Mouse (Mus musculus) left cerebral cortex, postnatal 14 days (tissue): ENCODE results near the gene 1810024B03Rik. TPM values are rescaled to one million over a fixed set of nuclear protein-coding genes. Genes with fewer than 3 reads are reported as not detected.
A peak's percentile ranks its signal among the peaks of the same experiment; 100 is the strongest.
"Not testable (repeated sequence)": the region's sequence is repeated elsewhere in the genome, so short reads cannot be mapped to it uniquely, and the experiment has no call there.

Experiments
- DNase-seq, 2 experiments: peaks; one replicate each; pipeline ENCODE4 v3.0.0; 2021 to 2022; ENCODE audit warnings: low spot score in 2 of 2, mixed read lengths in 1 of 2
- intact Hi-C: fragments of 180-260 bp; cut with DNase I; formaldehyde crosslinking; loops from one replicate; pipeline ENCODE4 v1.15.1; 2025
- total RNA-seq, 2 experiments: library from RNA; stranded (reverse); gene quantifications; 2 replicates each; pipeline ENCODE4 v1.2.3; 2021

The 1810024B03Rik gene
- total RNA-seq, 2 experiments from 2014 or later, result 0.33 to 0.36 TPM

DNA sequence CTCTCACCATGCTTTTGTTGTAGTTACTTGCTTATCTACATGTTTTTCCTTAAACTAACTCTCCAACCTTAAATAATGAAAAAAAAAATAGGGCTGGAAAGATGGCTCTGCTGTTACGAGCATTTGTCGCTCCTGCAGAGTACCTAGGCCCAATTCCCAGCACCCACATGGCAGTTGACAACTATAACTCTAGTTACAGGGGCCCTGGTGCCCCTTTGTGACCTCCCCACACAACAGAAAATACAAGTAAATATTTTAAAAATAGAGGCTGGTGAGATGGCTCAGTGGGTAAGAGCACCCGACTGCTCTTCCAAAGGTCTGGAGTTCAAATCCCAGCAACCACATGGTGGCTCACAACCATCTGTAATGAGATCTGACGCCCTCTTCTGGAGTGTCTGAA lies 2.1 kb downstream of the 1810024B03Rik start:
- intact Hi-C loops, result loop anchor here (1.0 to 10.0 kb wide), 3 partner anchors 40 to 181 kb away; partner anchors contain the start of gene Blvra
- not testable (repeated sequence) for DNase-seq

DNA sequence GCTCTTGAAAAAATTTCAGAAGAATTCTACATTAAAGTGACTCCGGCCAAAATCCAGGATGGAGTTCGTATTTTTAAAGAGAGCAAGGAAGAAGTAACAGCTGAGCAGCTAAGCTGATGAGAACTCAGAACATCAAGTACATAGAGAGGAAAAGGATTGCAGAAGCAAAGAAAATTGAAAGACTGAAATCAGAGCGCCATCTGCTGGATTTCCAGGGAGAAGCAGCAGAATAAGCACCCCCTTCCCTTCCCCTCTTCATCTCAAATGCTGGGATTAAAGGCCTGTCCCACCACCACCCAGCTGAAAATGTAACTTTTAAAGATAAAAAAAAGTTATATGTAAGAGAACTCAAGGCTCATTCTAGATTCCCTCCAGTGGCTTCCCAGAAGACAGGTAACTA lies 3.1 kb downstream of the 1810024B03Rik start:
- peak; percentile 41 to 75 for DNase-seq
- intact Hi-C loops, result loop anchor here (1.0 to 10.0 kb wide), 3 partner anchors 39 to 180 kb away; partner anchors contain the start of gene Blvra

DNA sequence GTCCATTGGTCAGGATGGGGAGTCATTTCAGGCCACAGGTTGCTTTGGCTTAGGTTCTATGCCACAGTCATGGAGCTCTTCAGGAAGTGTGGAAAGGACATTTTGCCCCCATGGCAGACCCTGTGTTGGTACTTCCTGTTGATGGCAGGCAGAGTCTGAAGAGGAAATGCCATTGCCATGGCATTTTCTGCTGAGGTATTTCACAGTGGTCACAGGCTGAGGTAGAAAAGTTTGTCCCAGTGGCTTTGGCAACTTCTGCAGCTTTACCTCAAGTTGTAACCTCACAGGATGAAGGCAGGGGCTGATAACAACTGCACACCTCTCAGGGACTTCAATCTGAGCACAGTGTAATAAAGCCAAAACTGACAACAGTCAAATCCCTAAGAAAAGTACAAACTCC lies 18.5 kb downstream of the 1810024B03Rik start:
- DNase-seq, result no peak
- intact Hi-C loops, result no loop called here

DNA sequence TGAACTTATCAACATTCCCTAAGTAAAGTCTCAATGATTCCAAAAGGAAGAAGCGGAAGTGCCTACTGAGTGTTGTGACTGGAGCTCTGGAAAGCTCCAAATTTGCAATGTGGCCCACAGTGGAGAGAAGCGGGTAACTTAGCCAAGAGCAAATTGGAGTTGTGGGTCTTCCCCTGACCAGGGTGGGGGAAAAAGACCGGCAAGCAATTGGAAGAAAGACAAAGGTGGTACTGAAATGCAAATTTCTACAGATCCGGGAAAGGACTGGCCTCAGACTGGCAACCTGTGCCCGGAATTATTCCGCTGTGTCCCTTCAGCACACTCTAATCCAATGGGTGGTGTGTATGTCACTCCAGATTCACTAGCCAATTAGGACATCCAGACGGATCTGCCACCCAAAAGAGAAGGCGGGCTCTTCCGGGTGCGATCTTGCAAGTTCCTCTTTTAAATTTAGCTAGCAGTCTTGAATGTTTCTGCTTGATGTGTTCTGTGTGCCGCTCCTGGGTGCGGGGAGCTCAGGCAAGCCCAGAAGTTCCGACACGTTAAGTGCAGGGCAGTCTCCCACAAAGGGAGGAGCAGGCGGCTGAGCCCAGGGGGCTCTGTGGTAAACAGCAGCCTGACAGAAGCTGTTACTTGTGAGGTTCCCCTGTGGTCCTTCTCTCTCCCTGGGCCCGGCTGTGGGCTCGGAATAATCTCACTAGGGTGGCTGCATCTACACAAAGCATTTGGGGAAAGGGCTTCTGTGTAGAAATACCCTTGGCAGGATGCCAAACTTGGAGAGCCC lies 25.3 kb downstream of the 1810024B03Rik start:
- DNase-seq, result peak; percentile 83 to 94
- intact Hi-C loops, result no loop called here

DNA sequence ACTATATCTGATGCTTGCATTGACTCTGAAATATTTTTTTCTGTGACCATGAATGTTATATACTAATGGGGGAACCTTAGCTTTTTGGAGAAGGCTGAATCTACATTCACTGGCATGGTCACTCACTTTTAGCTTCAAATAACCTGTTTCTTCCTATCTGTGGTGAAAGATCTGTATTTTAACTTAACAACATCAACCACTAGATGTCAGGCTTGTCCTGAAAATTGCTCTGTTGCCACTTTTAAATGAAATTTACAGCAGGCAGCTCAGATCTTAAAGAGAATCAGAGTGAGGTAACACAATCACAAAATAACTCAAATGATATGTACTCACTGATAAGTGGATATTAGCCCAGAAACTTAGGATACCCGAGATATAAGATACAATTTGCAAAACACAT lies 41.8 kb downstream of the 1810024B03Rik start:
- intact Hi-C loops, result loop anchor here (1.0 kb wide), 1 partner anchor 39 kb away; no protein-coding TSS in a partner anchor
- DNase-seq, result peak; percentile 36 to 74

DNA sequence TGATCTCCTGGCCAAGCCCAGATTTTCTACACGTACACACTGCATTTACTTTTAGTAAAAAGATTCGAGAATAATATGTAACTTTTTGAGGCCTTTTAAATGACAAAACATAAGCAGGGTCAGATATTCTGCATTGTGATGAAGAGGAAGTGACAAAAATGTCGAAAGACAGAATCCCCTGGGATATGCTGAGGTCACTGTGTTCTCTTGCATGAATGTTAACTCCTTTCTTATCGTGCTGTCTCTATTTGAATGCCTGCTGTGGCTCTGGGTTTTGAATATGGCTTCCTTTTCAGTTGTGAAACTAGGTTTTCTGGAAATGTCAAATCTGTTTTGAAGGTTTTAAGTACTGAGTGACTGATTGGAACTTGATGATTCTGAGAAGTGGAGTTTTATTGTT lies 42.4 kb downstream of the 1810024B03Rik start:
- intact Hi-C loops, result loop anchor here (1.0 kb wide), 1 partner anchor 40 kb away; no protein-coding TSS in a partner anchor

DNA sequence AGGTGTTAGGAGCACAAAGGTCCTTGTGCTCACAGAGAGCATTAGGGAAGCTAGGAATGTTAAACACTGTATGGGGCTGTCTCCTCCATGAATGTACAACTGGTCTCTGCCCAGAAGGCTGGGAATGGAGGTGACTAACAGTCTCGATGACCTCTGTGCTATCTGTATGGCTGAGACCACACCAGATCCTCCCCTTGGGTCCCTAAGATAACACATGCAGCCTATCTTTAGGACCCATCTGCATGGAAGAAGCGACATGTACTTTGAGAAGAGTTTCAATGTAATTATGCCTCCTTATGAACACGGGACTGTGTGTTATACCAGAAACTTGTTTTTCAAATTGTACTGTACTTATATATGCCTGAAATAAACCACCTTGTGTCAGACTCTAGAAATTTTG lies 62.4 kb downstream of the 1810024B03Rik start:
- no peak for DNase-seq
- intact Hi-C loops, result no loop called here

More for the DNA sequence above, 42.4 kb downstream of the 1810024B03Rik start:
- no peak for DNase-seq

DNA sequence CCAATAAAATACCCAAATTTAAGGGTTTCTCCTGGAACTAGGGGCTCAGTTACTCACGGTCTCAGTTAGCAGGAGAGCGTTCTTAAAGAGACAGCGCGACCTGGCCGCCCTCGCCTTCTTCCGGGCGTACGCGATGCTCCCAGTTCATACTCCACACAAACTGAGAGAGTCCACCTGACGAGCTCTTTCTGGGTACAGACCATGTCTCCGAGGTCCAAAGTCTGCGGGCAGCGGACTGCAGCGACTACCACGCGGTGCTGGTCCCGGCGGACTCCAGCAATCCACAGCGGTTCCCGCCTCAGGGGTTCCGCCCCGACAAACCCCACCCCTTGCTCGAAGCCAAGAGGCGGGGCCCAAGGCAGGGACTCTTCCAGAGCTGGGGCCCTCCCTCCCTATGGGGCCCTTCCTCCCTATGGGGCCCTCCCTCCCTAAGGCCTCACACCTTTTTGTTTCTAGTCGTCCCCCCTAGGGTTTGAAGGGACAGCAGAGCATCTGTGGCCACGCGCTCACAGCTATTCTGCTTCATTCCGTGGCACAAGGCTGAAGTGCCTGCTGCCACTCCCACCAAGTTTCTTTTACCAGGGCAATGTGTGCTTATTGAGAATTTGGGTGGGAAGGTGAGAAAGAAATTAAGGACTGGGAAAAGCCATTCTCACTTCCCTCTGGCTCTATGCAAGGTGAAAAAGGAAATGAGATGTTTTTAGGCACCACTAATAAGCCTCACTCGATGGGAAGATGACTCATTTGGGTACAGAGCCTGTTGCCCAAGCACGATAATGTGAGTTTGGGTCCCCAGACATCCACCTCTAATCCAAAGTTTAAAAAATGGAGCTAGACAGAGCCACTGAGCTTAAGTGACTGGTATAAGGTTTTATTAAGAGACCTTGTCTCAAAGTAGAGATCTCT lies 64.7 kb downstream of the 1810024B03Rik start, which contains the start of gene Itpripl1:
Itpripl1 (minus strand) TSS at position 285 of the 906 bp plus-strand sequence.
- intact Hi-C loops, result no loop called here
- peak in 1 of 2 experiments; percentile 45 for DNase-seq

DNA sequence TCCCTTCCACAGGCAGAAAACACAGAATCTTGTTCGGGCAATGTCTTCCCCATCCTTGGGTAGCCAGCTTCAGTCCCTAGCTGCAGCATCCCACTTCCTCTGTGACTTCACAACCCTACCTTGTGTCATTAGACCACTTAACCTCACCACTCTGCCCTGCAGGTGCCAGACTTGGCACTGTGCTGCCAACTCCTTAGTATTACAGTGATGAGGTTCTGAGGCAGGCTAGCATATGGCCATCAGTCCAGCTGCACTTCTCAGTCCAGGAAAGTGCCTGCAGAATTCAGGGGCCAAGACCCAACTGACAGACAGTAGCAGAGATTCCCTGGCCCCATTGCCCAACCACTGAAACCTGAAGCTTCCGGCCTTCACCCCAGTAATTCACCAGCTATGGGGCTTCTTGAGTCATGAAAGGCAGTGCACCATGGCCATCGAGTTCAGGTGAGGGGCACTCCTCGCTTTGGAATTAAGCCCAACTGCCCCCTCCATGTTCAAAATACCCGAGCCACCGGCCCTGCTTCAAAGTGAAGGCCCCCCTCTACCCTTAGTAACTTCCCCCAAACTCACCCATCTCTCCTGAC lies 65.4 kb downstream of the 1810024B03Rik start:
- no peak for DNase-seq
- intact Hi-C loops, result no loop called here

DNA sequence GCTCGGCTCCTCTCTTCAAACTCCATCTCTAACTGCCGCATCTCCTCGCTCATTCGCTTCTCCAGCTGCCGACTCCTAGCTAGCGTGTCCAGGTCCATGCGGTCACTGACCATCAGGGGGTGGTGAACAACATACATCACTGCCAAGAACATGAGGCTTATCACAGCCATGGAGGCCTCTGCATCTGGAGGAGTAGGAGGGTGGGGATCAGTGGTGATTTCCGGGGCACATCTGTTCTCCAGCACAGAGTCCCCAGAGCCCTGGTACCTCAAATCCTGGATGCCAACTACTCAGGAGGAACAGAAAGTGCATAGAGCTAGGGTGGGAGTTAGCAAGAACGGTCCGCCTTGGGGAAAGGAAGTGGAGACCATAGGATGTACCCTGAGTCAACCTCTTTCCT lies 66.0 kb downstream of the 1810024B03Rik start:
- intact Hi-C loops, result no loop called here
- DNase-seq, result no peak

DNA sequence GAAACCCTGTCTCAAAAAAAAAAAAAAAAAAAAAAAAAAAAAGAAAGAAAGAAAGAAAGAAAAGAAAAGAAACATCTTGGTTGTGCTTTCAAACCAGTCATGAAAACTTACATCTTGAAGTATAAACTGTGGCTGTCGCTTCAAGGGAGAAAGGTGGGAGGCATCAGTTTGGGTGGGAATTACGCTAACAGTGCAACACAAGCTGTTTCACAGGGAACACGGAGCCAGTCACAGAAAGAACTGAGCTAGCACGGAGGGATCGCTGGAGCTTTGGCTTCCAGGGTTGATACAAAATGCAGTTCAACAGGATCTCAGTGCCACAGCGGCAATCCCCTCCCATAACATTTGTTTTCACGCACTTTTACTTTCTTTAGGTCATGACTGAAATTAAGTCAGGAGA lies 68.1 kb downstream of the 1810024B03Rik start:
- intact Hi-C loops, result no loop called here

DNA sequence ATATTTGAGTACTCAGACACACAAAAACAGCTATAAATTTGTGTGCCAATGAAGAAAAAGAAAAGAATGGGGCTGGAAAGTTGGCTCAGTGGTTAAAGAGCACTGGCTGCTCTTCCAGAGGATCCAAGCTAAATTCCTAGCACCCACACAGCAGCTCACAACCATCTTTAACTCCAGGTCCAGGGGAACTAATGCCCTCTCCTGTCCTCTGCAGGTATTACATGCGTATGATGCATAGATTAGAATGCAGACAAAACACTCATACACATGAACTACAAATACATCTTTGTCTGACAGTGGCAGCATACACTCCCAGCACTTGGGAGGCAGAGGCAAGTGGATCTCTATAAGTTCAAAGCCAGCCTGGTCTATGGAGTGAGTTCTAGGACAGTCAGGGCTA lies 68.5 kb downstream of the 1810024B03Rik start:
- intact Hi-C loops, result no loop called here
- no peak for DNase-seq

More for the DNA sequence above, 68.1 kb downstream of the 1810024B03Rik start:
- DNase-seq, result peak in 1 of 2 experiments; percentile 36

DNA sequence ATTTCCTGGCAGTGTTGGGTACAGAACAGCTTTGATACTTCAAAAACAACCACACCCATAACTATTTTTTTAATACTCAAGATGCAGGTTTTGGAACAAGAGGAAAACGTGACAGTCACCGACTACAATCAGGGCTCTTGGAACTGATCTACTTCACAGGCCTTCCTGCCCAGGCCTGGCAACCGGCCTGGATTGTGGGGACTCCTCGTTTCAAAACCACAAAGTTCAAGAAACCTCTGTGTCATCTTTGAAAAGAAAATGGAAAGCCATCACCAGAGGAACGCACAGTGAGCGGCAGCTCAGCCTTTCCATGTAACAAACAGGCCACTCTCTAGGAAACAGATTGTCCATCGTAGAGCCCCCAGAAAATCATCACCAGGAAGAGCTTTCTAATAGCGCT lies 69.0 kb downstream of the 1810024B03Rik start:
- intact Hi-C loops, result no loop called here
- no peak for DNase-seq

DNA sequence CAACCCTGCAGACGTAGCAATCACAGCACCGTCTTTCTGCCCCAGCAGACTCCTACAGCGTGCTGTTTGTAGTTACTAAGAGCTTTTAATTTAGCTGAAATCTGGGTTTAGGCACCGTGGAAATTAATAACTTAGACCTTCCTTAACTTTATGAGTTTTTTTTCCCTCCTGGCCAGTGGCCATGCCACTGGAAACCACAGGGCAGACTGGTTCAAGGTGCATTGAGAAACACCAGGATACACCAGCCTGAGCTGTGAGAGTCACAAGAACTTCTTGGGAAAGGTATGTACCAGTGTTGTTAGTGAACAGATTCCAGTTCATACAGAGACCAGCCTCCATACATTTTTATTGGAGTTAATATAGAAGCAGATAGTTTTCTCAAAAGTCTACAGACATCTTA lies 69.6 kb downstream of the 1810024B03Rik start:
- DNase-seq, result no peak
- intact Hi-C loops, result no loop called here

DNA sequence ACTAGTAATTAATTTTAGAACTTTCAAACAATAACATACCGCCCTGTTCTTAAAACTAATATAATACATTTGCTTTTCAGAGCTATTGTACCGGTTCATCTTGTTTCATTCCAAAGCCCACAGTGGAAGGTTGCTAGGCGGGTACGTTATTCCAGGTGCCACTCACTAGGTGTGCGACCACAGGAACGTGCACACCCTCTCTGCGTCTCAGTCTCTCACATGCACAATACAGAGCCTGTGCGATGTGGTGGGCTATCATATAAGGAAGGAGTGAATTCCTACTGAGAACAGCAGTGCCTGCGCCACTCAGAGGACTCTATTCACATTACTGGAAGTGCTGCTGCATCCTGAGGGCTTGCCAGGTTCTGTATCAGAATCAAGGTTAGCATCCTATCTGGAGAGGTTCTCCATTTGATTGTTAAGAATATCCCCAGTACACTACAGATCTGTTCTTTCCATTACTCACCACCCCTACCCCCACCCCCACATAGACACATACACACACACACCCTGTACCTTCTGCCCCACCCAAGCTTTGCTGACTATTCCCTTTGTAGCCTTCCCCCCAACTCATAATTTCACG lies 70.2 kb downstream of the 1810024B03Rik start:
- intact Hi-C loops, result no loop called here
- no peak for DNase-seq

DNA sequence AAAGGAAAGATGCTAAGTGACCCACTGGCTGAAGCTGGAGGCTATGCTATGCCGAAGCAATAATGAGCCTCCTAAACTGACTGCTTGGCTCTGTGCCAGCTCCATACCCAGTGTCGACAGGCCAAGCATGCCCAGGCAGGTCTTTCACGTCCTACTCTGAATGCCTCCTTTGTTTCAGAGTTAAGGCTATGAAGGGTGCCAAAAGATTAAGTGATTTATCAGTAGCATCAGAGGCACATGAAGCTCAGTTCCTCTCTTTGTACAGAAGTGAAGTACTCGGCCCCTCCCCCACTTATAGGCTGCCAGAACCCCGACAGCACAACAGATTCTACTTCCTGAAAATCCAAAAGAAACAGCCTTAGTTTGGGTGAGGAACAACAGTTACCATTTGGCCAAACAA lies 71.1 kb downstream of the 1810024B03Rik start:
- intact Hi-C loops, result no loop called here
- DNase-seq, result peak; percentile 23 to 49
